Mouse (Mus musculus) forebrain, embryonic 10.5 days (tissue): ENCODE data around the gene Ms4a4a. TPM values are rescaled to one million over a fixed set of nuclear protein-coding genes. Genes with fewer than 3 reads are reported as not detected.

Experiments used
- DNase-seq: peaks from one replicate; pipeline ENCODE4 v3.0.0-alpha.2; 2017; ENCODE audit warnings: low spot score; ENCODE audit errors: extremely low spot score
- H3K27ac ChIP-seq: fragments of 300-500 bp; sonication (generic); 2 replicates; pipeline ENCODE4 v1.5.1; 2016; ENCODE audit warnings: mild to moderate bottlenecking
- H3K27me3 ChIP-seq: fragments of 300-500 bp; sonication (generic); 2 replicates; pipeline ENCODE4 v1.6.1; 2016; ENCODE audit warnings: mild to moderate bottlenecking; ENCODE audit not compliant: poor library complexity, severe bottlenecking
- H3K36me3 ChIP-seq: fragments of 300-500 bp; sonication (generic); replicated peaks from 2 replicates; pipeline ENCODE4 v1.6.1; 2016; ENCODE audit warnings: mild to moderate bottlenecking, moderate library complexity
- H3K4me1 ChIP-seq: fragments of 300-500 bp; sonication (generic); 2 replicates; pipeline ENCODE4 v1.6.1; 2016
- H3K4me3 ChIP-seq: fragments of 300-500 bp; sonication (generic); 2 replicates; pipeline ENCODE4 v1.5.1; 2016; ENCODE audit warnings: mild to moderate bottlenecking, moderate library complexity
- H3K9me3 ChIP-seq: fragments of 300-500 bp; sonication (generic); 2 replicates; pipeline ENCODE4 v1.6.1; 2016; ENCODE audit warnings: mild to moderate bottlenecking, moderate library complexity
- WGBS: fragments of 180-500 bp; shearing (Covaris S2); methylation state at CpG from one replicate; pipeline ENCODE4 v1.1.7; 2016; 5-methylcytosine and 5-hydroxymethylcytosine counted together
- polyA plus RNA-seq: library from polyadenylated mRNA; unstranded; fragments of >200 nt; fragmentation: Nextera tagmentation; extraction: Ambion mirVana; gene quantifications from 2 replicates; pipeline ENCODE4 v1.2.1, GENCODE M21; 2016

The Ms4a4a gene
- 0.93 and 1.5 TPM in 2 replicates for polyA plus RNA-seq

DNA sequence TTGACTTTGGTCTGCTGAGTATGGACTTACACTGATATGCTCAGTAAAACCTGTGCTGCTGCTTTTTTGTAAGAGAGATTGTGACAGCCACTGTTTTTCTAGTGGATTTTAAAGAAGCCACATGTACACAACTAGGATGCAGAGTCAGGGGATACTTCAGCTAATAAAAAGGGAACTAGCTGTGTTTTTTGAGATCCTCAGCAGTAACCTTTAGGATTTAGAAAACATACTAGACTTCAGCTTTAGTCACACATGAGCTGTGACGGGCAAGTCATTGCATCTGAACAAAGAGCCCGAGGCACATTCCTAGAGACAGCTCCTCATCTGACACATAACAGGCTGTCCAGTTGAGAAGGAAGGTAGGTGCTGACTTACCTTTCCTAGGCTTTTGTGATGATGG lies at the start of gene Ms4a4a:
Gene Ms4a4a (plus strand): TSS at position 251 of the 400 bp plus-strand sequence.
- Histone ChIP-seq H3K4me3 (no peak within 1 kb of the TSS), H3K27me3 (no peaks in the 10 kb centered on the region), H3K36me3 (no peaks in the 10 kb centered on the region), H3K9me3 (no peaks in the 10 kb centered on the region), H3K4me1 (no peaks in the 10 kb centered on the region), H3K27ac (no peak within 1 kb of the TSS)
- 71% methylated on average over 2 of the region's 2 CpGs for WGBS
- DNase-seq, result no peak

DNA sequence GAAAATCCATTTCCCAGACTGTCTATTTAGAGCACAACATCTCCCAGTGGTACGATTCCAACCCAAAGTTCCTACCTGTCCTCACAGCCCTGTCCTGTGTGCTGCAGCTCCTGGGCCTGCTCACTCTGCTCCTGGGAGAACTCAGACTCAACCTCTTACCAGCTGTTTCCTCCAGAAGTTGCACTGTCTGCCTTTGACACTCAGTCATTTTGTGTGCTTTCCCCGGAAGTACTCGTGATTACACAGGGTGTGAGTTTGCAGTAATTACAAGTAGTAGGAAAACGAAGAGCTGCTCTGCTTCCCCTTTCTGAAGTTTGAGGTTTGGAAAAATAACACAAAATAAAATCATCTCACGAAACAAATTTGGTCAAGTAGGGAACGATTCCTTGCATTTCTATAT lies 39.4 kb upstream of the Ms4a4a start, which contains the start of gene Ms4a7:
Gene Ms4a7 (minus strand): TSS at position 215 of the 400 bp plus-strand sequence.
- H3K36me3 ChIP-seq, result no peaks in the 10 kb centered on the region
- no peak for DNase-seq
- no peaks in the 10 kb centered on the region; the same call in 1 of the 2 replicates for H3K9me3 ChIP-seq
- no peaks in the 10 kb centered on the region for H3K27me3 ChIP-seq
- 88% methylated on average over 6 of the region's 6 CpGs for whole genome bisulfite sequencing
- no peak within 1 kb of the TSS for H3K4me3 ChIP-seq
- H3K4me1 ChIP-seq, result no peaks in the 10 kb centered on the region
- H3K27ac ChIP-seq, result no peak within 1 kb of the TSS

DNA sequence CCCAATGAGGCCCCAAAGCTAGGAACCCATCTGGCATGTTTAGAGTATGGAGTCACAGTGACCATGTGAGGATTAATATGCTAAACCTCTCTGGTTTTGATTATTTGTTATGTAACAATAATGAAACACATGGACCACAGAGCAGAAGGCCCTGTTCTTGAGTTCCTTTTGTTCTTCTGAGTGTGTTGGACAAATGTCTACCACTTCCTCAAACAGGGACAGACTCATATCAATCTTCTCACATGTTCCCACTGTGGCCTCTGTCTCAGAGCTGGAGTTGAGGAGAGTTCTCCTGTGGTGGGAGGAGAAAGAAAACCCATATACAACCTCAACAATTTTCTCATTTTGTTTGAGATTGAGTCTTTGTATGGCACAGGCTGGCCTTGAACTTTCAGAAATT lies 32.2 kb upstream of the Ms4a4a start:
- no peak overlapping the region for H3K27ac ChIP-seq
- no peaks in the 10 kb centered on the region for H3K36me3 ChIP-seq
- H3K27me3 ChIP-seq, result no peaks in the 10 kb centered on the region
- DNase-seq, result no peak
- no peaks in the 10 kb centered on the region for H3K4me1 ChIP-seq
- no peak overlapping the region for H3K4me3 ChIP-seq
- H3K9me3 ChIP-seq, result no peaks in the 10 kb centered on the region; the same call in 1 of the 2 replicates

DNA sequence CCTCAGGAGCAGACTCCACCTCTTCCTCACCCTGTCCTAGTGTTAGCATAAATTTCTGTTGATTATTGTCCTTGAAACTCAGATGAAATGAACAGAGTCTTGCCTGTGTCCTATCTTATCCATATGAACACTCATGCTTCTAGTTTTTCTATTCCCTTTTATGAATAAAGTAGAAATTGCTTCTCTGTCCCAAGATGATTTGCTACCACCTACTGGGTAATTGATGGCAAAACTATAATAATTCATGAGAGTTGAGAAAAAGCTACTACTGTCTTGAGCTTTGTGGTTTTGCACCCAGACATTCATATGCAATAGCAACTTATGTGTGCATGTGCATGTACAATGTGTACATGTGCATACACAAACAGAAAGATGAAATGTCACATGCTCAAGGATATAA lies 31.3 kb upstream of the Ms4a4a start:
- no peak overlapping the region for H3K4me3 ChIP-seq
- no peaks in the 10 kb centered on the region for H3K27me3 ChIP-seq
- no peaks in the 10 kb centered on the region for H3K4me1 ChIP-seq
- H3K36me3 ChIP-seq, result no peaks in the 10 kb centered on the region
- H3K27ac ChIP-seq, result no peak overlapping the region
- no peaks in the 10 kb centered on the region; the same call in 1 of the 2 replicates for H3K9me3 ChIP-seq
- DNase-seq, result no peak

DNA sequence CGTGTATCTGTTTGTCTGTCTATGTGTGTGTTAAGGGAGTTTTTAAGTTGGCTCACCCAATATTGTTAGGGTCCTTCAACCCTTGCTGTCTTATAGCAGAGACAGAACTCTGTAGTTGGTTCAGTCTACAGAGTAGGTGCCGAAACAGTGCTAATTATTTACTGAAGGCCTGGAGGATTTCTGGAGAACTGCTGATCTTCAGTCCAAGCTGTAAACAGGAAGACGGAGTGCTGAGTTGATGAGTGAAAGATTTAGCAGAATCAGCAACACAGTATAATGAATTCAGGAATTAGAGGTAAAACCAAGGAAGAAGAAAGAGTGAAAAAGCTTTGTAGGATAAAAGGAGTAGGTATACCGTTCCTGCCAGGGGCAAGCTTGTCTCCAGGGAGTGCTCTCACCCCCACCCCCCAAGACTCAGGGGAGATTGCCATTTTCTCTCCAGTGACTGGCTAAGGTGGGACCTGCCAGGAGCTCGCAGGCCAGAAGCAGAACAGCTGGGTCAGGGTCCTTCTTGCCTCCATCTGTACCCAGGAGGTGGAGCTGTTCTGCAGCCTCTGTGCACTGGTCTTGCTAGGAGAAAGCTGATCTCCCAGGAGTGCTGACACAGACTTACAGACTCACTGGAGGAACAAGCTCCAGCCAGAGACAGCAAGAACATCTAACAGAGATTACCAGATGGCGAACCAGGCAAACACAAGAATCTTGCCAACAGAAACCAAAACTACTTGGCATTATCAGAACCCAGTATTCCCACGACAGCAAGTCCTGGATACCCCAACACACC lies 25.4 kb upstream of the Ms4a4a start:
- Histone ChIP-seq H3K27me3 (no peaks in the 10 kb centered on the region), H3K4me3 (no peak overlapping the region), H3K4me1 (no peaks in the 10 kb centered on the region), H3K27ac (no peak overlapping the region), H3K9me3 (no peaks in the 10 kb centered on the region), H3K36me3 (no peaks in the 10 kb centered on the region)
- DNase-seq, result no peak
- 70% methylated on average over 7 of the region's 7 CpGs for WGBS

DNA sequence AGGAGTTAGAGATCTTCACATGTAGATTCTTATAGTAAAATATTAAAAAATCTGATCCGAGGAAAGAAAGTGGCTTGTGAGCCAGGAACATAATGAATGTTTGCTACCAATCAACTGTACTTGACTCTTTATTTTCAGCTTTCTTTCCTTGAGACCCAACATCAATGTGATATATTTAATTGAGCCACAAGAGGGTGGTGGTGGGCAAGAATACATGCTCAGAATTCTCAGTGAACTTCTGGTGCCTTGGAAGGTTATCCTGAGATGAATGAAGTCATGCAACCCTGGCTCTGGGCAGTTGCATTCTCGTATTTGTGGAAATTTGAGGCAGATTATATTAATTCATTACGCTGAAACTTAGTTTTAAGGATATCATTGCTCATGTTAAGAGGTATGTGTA lies 23.4 kb upstream of the Ms4a4a start:
- Histone ChIP-seq H3K27ac (no peak overlapping the region), H3K27me3 (no peaks in the 10 kb centered on the region), H3K36me3 (no peaks in the 10 kb centered on the region), H3K4me1 (no peaks in the 10 kb centered on the region), H3K4me3 (no peak overlapping the region), H3K9me3 (no peaks in the 10 kb centered on the region)
- WGBS, result 57% methylated on average over 3 of the region's 3 CpGs
- DNase-seq, result no peak

GRCm38 (mm10) chr19:11355730-11356129 lies 19.6 kb upstream of the Ms4a4a start:
- Histone ChIP-seq H3K27me3 (no peaks in the 10 kb centered on the region), H3K4me3 (no peak overlapping the region), H3K4me1 (no peaks in the 10 kb centered on the region), H3K9me3 (no peaks in the 10 kb centered on the region), H3K27ac (no peak overlapping the region), H3K36me3 (no peaks in the 10 kb centered on the region)
- WGBS, result 86% methylated on average over 7 of the region's 7 CpGs
- DNase-seq, result no peak

DNA sequence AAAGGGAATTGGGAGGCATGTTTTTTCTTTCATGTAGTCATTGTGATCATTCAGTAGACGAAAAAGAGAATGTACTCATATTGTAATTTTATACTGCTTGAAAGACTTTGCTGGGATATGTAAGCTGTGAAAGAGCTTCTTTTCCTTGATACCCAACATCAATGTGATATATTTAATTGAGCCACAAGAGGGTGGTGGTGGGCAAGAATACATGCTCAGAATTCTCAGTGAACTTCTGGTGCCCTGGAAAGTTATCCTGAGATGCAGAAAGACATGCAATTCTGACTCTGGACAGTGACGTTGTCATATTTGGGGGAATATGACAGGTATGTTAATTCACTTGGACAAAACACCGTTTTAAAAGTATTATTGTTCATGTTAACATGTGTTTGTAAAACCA lies 15.2 kb upstream of the Ms4a4a start:
- no peak for DNase-seq
- Histone ChIP-seq H3K27me3 (no peaks in the 10 kb centered on the region), H3K27ac (no peak overlapping the region), H3K9me3 (no peaks in the 10 kb centered on the region), H3K4me1 (no peaks in the 10 kb centered on the region), H3K36me3 (no peaks in the 10 kb centered on the region), H3K4me3 (no peak overlapping the region)
- 71% methylated on average over 3 of the region's 3 CpGs for WGBS

GRCm38 (mm10) chr19:11362002-11362401 lies 13.3 kb upstream of the Ms4a4a start:
- no peaks in the 10 kb centered on the region for H3K4me1 ChIP-seq
- H3K9me3 ChIP-seq, result no peaks in the 10 kb centered on the region
- no peak for DNase-seq
- H3K4me3 ChIP-seq, result no peak overlapping the region
- H3K36me3 ChIP-seq, result no peaks in the 10 kb centered on the region
- no peaks in the 10 kb centered on the region for H3K27me3 ChIP-seq
- no peak overlapping the region for H3K27ac ChIP-seq

DNA sequence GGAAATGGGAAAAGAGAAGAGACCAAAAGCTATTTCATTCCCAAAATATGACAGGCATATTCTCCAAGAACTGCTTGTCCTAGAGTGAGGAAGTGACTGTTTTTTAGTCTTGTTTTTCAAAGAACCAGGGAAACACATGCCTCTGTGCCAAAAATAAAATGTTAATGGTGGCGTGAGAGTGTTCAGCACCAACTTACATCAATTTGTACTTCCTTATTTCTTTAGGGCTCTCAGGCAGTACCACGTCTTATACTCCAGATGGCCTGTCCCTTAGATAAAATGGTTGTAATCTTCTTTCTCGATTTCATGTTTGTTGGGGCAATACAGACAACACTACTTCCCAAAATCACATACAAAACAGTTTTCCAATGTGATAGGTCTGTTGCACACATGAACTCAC lies 7.0 kb upstream of the Ms4a4a start:
- Histone ChIP-seq H3K9me3 (no peaks in the 10 kb centered on the region), H3K4me3 (no peak overlapping the region), H3K27me3 (no peaks in the 10 kb centered on the region), H3K36me3 (no peaks in the 10 kb centered on the region), H3K27ac (no peak overlapping the region), H3K4me1 (no peaks in the 10 kb centered on the region)
- 87% methylated on average over 3 of the region's 3 CpGs for WGBS
- no peak for DNase-seq

- Histone ChIP-seq H3K4me1 (no peaks in the 10 kb centered on the region), H3K9me3 (no peaks in the 10 kb centered on the region), H3K27me3 (no peaks in the 10 kb centered on the region), H3K36me3 (no peaks in the 10 kb centered on the region), H3K27ac (no peak overlapping the region), H3K4me3 (no peak overlapping the region)
- no peak for DNase-seq
Measured at GRCm38 (mm10) chr19:11371181-11371580, 4.1 kb upstream of the Ms4a4a start.

- 82% methylated on average over 2 of the region's 2 CpGs for WGBS
- Histone ChIP-seq H3K4me1 (no peaks in the 10 kb centered on the region), H3K27me3 (no peaks in the 10 kb centered on the region), H3K9me3 (no peaks in the 10 kb centered on the region), H3K4me3 (no peak overlapping the region), H3K27ac (no peak overlapping the region), H3K36me3 (no peaks in the 10 kb centered on the region)
- no peak for DNase-seq
Measured at GRCm38 (mm10) chr19:11376399-11376798, 1.1 kb downstream of the Ms4a4a start.

GRCm38 (mm10) chr19:11387109-11387508 lies 11.8 kb downstream of the Ms4a4a start:
- H3K27ac ChIP-seq, result no peak overlapping the region
- no peaks in the 10 kb centered on the region for H3K9me3 ChIP-seq
- H3K36me3 ChIP-seq, result no peaks in the 10 kb centered on the region
- 80% methylated on average over 2 of the region's 2 CpGs for whole genome bisulfite sequencing
- no peak for DNase-seq
- no peaks in the 10 kb centered on the region for H3K4me1 ChIP-seq
- H3K27me3 ChIP-seq, result no peaks in the 10 kb centered on the region
- H3K4me3 ChIP-seq, result no peak overlapping the region

GRCm38 (mm10) chr19:11387685-11388084 lies 12.4 kb downstream of the Ms4a4a start:
- Histone ChIP-seq H3K4me1 (no peaks in the 10 kb centered on the region), H3K36me3 (no peaks in the 10 kb centered on the region), H3K27ac (no peak overlapping the region), H3K27me3 (no peaks in the 10 kb centered on the region), H3K9me3 (no peaks in the 10 kb centered on the region), H3K4me3 (no peak overlapping the region)
- DNase-seq, result no peak
- 89% methylated on average over 4 of the region's 4 CpGs for WGBS
